Mouse (Mus musculus) intestine, postnatal 0 days (tissue): Measurements from ENCODE around the gene Bbx. TPM values are rescaled to one million over a fixed set of nuclear protein-coding genes. Genes with fewer than 3 reads are reported as not detected.

Source experiments
- ATAC-seq: fragments of 200-750 bp; cut with Nextera tagmentation; 2 replicates; pipeline ENCODE4 v1.8.0; 2017; ENCODE audit warnings: mild to moderate bottlenecking, moderate TSS enrichment, moderate library complexity
- H3K27ac ChIP-seq: fragments of 300-500 bp; sonication (generic); 2 replicates; pipeline ENCODE4 v1.5.1; 2014; ENCODE audit warnings: mild to moderate bottlenecking, low read depth, low read length, moderate library complexity
- H3K27me3 ChIP-seq: fragments of 300-500 bp; sonication (generic); replicated peaks from 2 replicates; pipeline ENCODE4 v1.6.1; 2014; ENCODE audit warnings: low read length, mixed read lengths; ENCODE audit not compliant: control insufficient read depth, insufficient read depth
- H3K36me3 ChIP-seq: fragments of 300-500 bp; sonication (generic); 2 replicates; pipeline ENCODE4 v1.6.1; 2014; ENCODE audit warnings: mild to moderate bottlenecking, moderate library complexity; ENCODE audit not compliant: control insufficient read depth, insufficient read depth
- H3K4me1 ChIP-seq: fragments of 300-500 bp; sonication (generic); replicated peaks from 2 replicates; pipeline ENCODE4 v1.6.1; 2014; ENCODE audit warnings: antibody characterized with exemption, low read length, mixed read lengths; ENCODE audit not compliant: control insufficient read depth, insufficient read depth
- H3K4me2 ChIP-seq: fragments of 300-500 bp; sonication (generic); replicated peaks from 2 replicates; pipeline ENCODE4 v1.6.1; 2014; ENCODE audit warnings: low read depth, mild to moderate bottlenecking, moderate library complexity
- H3K4me3 ChIP-seq: fragments of 300-500 bp; sonication (generic); 2 replicates; pipeline ENCODE4 v1.5.1; 2014; ENCODE audit warnings: low read depth, low read length
- H3K9ac ChIP-seq: fragments of 300-500 bp; sonication (generic); 2 replicates; pipeline ENCODE4 v1.6.1; 2014; ENCODE audit warnings: mild to moderate bottlenecking, low read depth, low read length
- H3K9me3 ChIP-seq: fragments of 300-500 bp; sonication (generic); 2 replicates; pipeline ENCODE4 v1.6.1; 2016; ENCODE audit warnings: mixed run types; ENCODE audit not compliant: control insufficient read depth
- CTCF ChIP-seq: sonication (generic); IDR thresholded peaks from 2 replicates; pipeline ENCODE4 v1.5.1; 2016; ENCODE audit warnings: low read depth, mild to moderate bottlenecking, control low read depth, antibody characterized with exemption, moderate library complexity
- WGBS: fragments of 180-500 bp; shearing (Covaris S2); extraction: QIAGEN DNeasy Blood & Tissue Kit; methylation state at CpG from one replicate; pipeline ENCODE4 v1.1.7; 2014; 5-methylcytosine and 5-hydroxymethylcytosine counted together
- polyA plus RNA-seq: library from polyadenylated mRNA; unstranded; fragments of >200 nt; fragmentation: Nextera tagmentation; extraction: Ambion mirVana; gene quantifications from 2 replicates; pipeline ENCODE4 v1.2.1, GENCODE M21; 2015

The Bbx gene
- polyA plus RNA-seq, 1 experiment from 2014 or later, result 14.6 TPM

GRCm38 (mm10) chr16:50167231-50167982 is 264.8 kb downstream of the Bbx start:
- no peak overlapping the region for H3K9ac ChIP-seq
- no peak overlapping the region for H3K4me3 ChIP-seq
- H3K9me3 ChIP-seq, result no peaks in the 10 kb centered on the region
- WGBS, result 80% methylated on average over 16 of the region's 16 CpGs
- TF ChIP-seq CTCF, result no peak
- H3K36me3 ChIP-seq, result no peaks in the 10 kb centered on the region
- no peak overlapping the region for H3K4me2 ChIP-seq
- ATAC-seq, result no peak
- no peak overlapping the region for H3K27ac ChIP-seq
- H3K4me1 ChIP-seq, result no peaks in the 10 kb centered on the region
- H3K27me3 ChIP-seq, result no peaks in the 10 kb centered on the region

- H3K36me3 ChIP-seq, result no peaks in the 10 kb centered on the region
- WGBS, result 94% methylated on average over 11 of the region's 11 CpGs
- H3K4me3 ChIP-seq, result no peak overlapping the region
- no peak for TF ChIP-seq CTCF
- H3K9me3 ChIP-seq, result no peaks in the 10 kb centered on the region
- H3K9ac ChIP-seq, result no peak overlapping the region
- no peak for ATAC-seq
- no peak overlapping the region for H3K4me2 ChIP-seq
- H3K27me3 ChIP-seq, result no peaks in the 10 kb centered on the region
- H3K4me1 ChIP-seq, result no peaks in the 10 kb centered on the region
- no peak overlapping the region for H3K27ac ChIP-seq
Observed at GRCm38 (mm10) chr16:50160418-50161271, 271.5 kb downstream of the Bbx start.

- Histone ChIP-seq H3K4me2 (no peak overlapping the region), H3K9me3 (0 out of 2 replicates have a peak, but pooled peaks cover 2% of the 10 kb centered on the region), H3K9ac (no peak overlapping the region), H3K36me3 (no peaks in the 10 kb centered on the region), H3K4me1 (no peaks in the 10 kb centered on the region), H3K27me3 (no peaks in the 10 kb centered on the region), H3K27ac (no peak overlapping the region), H3K4me3 (no peak overlapping the region)
- 87% methylated on average over 5 of the region's 5 CpGs for WGBS
- ATAC-seq, result no peak
- TF ChIP-seq CTCF, result no peak
Observed at GRCm38 (mm10) chr16:50158546-50158945, 273.6 kb downstream of the Bbx start.

GRCm38 (mm10) chr16:50149606-50150005 is 282.6 kb downstream of the Bbx start:
- no peak for TF ChIP-seq CTCF

GRCm38 (mm10) chr16:50147900-50148299 is 284.3 kb downstream of the Bbx start:
- no peak for TF ChIP-seq CTCF
- no peak for ATAC-seq
- Histone ChIP-seq H3K9me3 (no peaks in the 10 kb centered on the region), H3K4me2 (no peak overlapping the region), H3K4me3 (no peak overlapping the region), H3K27ac (no peak overlapping the region), H3K27me3 (no peaks in the 10 kb centered on the region), H3K36me3 (no peaks in the 10 kb centered on the region), H3K9ac (no peak overlapping the region), H3K4me1 (no peaks in the 10 kb centered on the region)
- WGBS, result 88% methylated on average over 2 of the region's 2 CpGs

More at GRCm38 (mm10) chr16:50149606-50150005, 282.6 kb downstream of the Bbx start:
- Histone ChIP-seq H3K4me1 (no peaks in the 10 kb centered on the region), H3K27me3 (no peaks in the 10 kb centered on the region), H3K9ac (no peak overlapping the region), H3K9me3 (no peaks in the 10 kb centered on the region), H3K36me3 (no peaks in the 10 kb centered on the region), H3K4me2 (no peak overlapping the region), H3K27ac (no peak overlapping the region), H3K4me3 (no peak overlapping the region)
- ATAC-seq, result no peak
- 82% methylated on average over 4 of the region's 4 CpGs for WGBS

Other genes starting within 250 kb of the Bbx start
- gene Ccdc54, start 158.8 kb upstream of the Bbx start, polyA plus RNA-seq, result not detected in 2 replicates